Mouse (Mus musculus): ENCODE data around the gene Foxj2.

- TF ChIP-seq MYC (IDR thresholded peaks at IDR 0.05; ENCODE audit: low read depth, low read length) (no peak), CTCF (conservative IDR thresholded peaks at IDR 0.05 in 1 of 2, IDR thresholded peaks at IDR 0.05 in 1 of 2; ENCODE audit: low read depth in 2 of 2, low read length in 2 of 2) (no peak), CHD2 (IDR thresholded peaks at IDR 0.05; ENCODE audit: low read length) (no peak), NELFE (IDR thresholded peaks at IDR 0.05; ENCODE audit: low read depth, low read length) (no peak), MEF2A (IDR thresholded peaks at IDR 0.05; ENCODE audit: borderline replicate concordance, low read depth, low read length) (no peak), CHD1 (IDR thresholded peaks at IDR 0.05; ENCODE audit: low read depth, low read length) (no peak), TCF12 (IDR thresholded peaks at IDR 0.05; ENCODE audit: low read depth, low read length) (no peak), ZKSCAN1 (IDR thresholded peaks at IDR 0.05; ENCODE audit: borderline replicate concordance, low read depth, low read length) (no peak), RAD21 (IDR thresholded peaks at IDR 0.05; ENCODE audit: low read depth, low read length) (no peak), USF1 (IDR thresholded peaks at IDR 0.05; ENCODE audit: low read depth, low read length) (no peak), KAT2A (IDR thresholded peaks at IDR 0.05; ENCODE audit: insufficient replicate concordance, low read length) (no peak), UBTF (IDR thresholded peaks at IDR 0.05; ENCODE audit: low read depth, low read length) (no peak), MAX (IDR thresholded peaks at IDR 0.05; ENCODE audit: low read length) (no peak), POLR2A (IDR thresholded peaks at IDR 0.05; ENCODE audit: low read depth, low read length) (no peak)
Observed at GRCm38 (mm10) chr6:122832880-122833279, 13.2 kb downstream of the Foxj2 start.
